ENCODE assay signal across 9 mouse cellular contexts in the genomic region with DNA sequence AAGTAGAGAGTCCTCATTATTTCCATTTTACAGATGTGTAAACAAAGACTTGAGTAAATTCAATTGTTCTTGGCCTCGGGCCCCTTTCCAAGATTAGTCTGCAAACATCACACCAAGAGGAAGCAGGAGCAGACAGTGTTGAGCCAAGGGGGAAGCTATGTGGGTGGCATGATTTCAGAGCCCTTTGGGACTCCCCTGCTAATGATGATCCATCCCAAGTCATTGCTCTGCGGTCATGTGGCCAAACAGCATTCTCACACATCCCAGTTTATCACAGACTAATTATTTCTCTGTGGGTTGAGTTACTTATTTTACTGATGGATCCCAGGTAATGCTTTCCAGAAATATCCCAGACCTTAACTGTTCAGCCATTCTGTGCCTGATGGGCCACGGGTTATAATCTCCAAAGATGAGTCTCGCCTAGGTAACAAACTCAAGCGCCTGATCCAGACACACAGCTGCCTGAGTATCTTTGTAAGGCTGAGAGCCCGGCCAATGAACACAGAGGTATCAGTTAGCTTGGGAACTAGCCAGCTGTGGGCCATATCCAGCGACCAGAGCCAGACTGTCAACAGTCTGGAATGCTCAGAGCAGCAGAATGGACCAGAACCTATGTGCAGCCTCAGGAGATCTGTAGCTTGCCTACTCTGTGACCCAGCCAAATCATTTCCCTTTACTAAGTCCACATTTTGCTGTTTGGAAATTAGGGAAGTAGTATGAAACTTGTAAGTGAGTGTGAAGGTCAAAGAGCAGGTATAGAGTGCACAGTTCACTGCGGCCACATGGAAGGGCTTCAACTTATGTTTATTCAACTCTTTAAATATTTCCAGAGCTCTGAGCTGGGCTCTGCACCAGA.
DNase-seq lines count a peak whose midpoint lies in the region; TF ChIP-seq lines count a peak whose summit lies in the region.
"Had no signal": no experiment of that assay in that cellular context is flagged by ENCODE, and none has a peak within 500 bp of the region (broad histone marks: within the 10 kb centered on the region; RNA-seq: fewer than 3 reads in every experiment).

No protein-coding gene starts in this region.

- TF ChIP-seq CTCF in embryonic fibroblast, embryonic 13.5 days (IDR thresholded peaks at IDR 0.05; ENCODE audit: borderline replicate concordance, insufficient read depth, low read length), result no peak

- no peak for TF ChIP-seq POLR2A in embryonic fibroblast, embryonic 13.5 days (IDR thresholded peaks at IDR 0.05; ENCODE audit: low read depth, low read length)

- peak; percentile 96 for DNase-seq in heart, adult 11 months
- DNase-seq in heart, embryonic 10.5 days (ENCODE audit: low spot score), result no peak
- DNase-seq in heart, postnatal 25 days (ENCODE audit: low spot score), result peak; percentile 31
- peak; percentile 67 for DNase-seq in lung, postnatal 10 days
- no peak for DNase-seq in right cerebral cortex, postnatal 14 days
- no peak for DNase-seq in spleen, postnatal 14 days (ENCODE audit: low spot score in 2 of 2)
- DNase-seq in right cerebral cortex, adult 18-20 months, result no peak

- peaks cover 22% of the 10 kb centered on the region for H3K27me3 ChIP-seq in heart, embryonic 10.5 days (ENCODE audit: insufficient read depth, poor library complexity, severe bottlenecking)
- H3K27me3 ChIP-seq: midbrain, embryonic 13.5 days had no signal

- H3K4me1 ChIP-seq in heart, embryonic 10.5 days, result peaks cover 14% of the 10 kb centered on the region
- H3K4me1 ChIP-seq in embryonic fibroblast, embryonic 13.5 days (ENCODE audit: control insufficient read depth, insufficient read depth, low read length), result peaks cover 19% of the 10 kb centered on the region
- H3K4me1 ChIP-seq: midbrain, embryonic 13.5 days had no signal

- no peak overlapping the region for H3K27ac ChIP-seq in heart, embryonic 10.5 days
- peak overlapping the region; percentile 79 for H3K27ac ChIP-seq in embryonic fibroblast, embryonic 13.5 days (ENCODE audit: insufficient read depth, low read length)
- H3K27ac ChIP-seq: midbrain, embryonic 13.5 days had no signal

- H3K36me3 ChIP-seq in heart, embryonic 10.5 days, result no peaks in the 10 kb centered on the region
- H3K36me3 ChIP-seq: midbrain, embryonic 13.5 days had no signal

- WGBS in heart, embryonic 10.5 days, result 62% methylated on average over 8 of the region's 8 CpGs

- no peak overlapping the region for H3K4me3 ChIP-seq in heart, embryonic 10.5 days
- no peak overlapping the region for H3K4me3 ChIP-seq in embryonic fibroblast, embryonic 13.5 days (ENCODE audit: insufficient read depth, low read length)
- H3K4me3 ChIP-seq: midbrain, embryonic 13.5 days had no signal

- no peaks in the 10 kb centered on the region for H3K9me3 ChIP-seq in heart, embryonic 10.5 days

- intact Hi-C loops in heart, postnatal 25 days (cut with DNase I), result loop anchor here (5.0 kb wide), 1 partner anchor 219 kb away; a partner anchor contains a TSS

Comparison
In these comparisons a context has a peak if more than half of its experiments do, and no peak if none do; other contexts are left out.
1. DNase-seq: peak in heart, adult 11 months (single experiment), heart, postnatal 25 days (single experiment) and lung, postnatal 10 days (single experiment); none in heart, embryonic 10.5 days (single experiment), right cerebral cortex, postnatal 14 days (single experiment), spleen, postnatal 14 days (0 of 2) and right cerebral cortex, adult 18-20 months (single experiment).